Mouse (Mus musculus) ES-E14 (cell line): ENCODE measurements around the gene Irak4.

Experiments used
- HCFC1 ChIP-seq: IDR thresholded peaks from 2 replicates; pipeline ENCODE4 v1.6.1; 2012; ENCODE audit warnings: low read length, inconsistent platforms, borderline replicate concordance; ENCODE audit not compliant: insufficient read depth
- ZC3H11A ChIP-seq: IDR thresholded peaks from 2 replicates; pipeline ENCODE4 v1.6.1; 2012; ENCODE audit warnings: low read depth, mild to moderate bottlenecking, inconsistent platforms, low read length, borderline replicate concordance

GRCm38 (mm10) chr15:94630553-94630952 is 87.1 kb downstream of the Irak4 start:
- TF ChIP-seq HCFC1, result no peak
- no peak for TF ChIP-seq ZC3H11A
